Mouse (Mus musculus): ENCODE results near the gene Rnf17. TPM values are rescaled to one million over a fixed set of nuclear protein-coding genes. Genes with fewer than 3 reads are reported as not detected.

The Rnf17 gene
- polyA plus RNA-seq, 1 experiment from 2014 or later, result 4.8 TPM

DNA sequence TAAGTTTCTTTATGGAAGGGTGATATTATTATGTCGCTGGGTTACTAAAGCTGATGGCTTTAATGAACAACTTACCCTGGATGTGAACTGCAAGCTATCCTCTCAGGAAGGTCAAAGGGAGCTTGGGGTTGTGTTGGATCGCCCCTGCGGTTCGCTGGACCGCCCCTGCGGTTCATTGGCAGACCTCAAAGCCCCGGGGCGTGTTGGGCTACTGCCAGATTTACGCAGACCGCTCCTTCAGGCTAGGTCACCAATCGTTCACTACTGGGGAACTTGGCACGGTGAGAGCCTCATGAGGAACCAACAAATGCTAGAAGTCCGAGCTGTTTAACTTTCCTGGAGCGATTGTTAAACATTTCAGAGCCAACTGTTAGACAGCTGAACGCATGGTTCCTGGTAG lies 35.7 kb upstream of the Rnf17 start:
- Histone ChIP-seq H3K4me3 (ENCODE audit: low read depth, low read length) (no peak overlapping the region), H3K9ac (ENCODE audit: low read depth, low read length) (no peak overlapping the region)

DNA sequence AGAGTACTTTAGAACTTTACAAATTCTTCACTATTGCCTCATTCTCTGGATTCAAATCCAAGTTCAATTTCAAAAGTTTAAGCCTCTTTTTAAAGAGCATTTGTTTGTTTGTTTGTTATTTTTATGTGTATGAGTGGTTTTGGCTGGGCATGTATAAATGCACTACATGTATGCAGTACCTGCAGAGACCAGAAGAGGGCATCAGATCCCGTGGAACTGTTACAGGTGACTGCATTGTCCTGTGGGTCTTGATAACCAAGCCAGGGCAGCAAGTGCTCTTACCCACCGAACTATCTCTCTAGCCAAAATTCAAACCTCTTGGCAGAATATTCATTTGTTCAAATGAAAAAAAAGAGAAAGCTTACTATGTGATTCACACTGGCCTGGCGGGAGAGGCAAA lies 33.5 kb upstream of the Rnf17 start:
- H3K27ac ChIP-seq (ENCODE audit: low read depth, low read length), result no peak overlapping the region
- no peak overlapping the region for H3K9ac ChIP-seq (ENCODE audit: low read depth, low read length)
- WGBS (ENCODE audit: insufficient replicate concordance), result 51% methylated on average over 3 of the region's 3 CpGs
- no peak overlapping the region for H3K4me3 ChIP-seq (ENCODE audit: low read depth, low read length)
- H3K36me3 ChIP-seq (ENCODE audit: control insufficient read depth, insufficient read depth, low read length), result no peaks in the 10 kb centered on the region
- no peak for ATAC-seq (replicated peaks; ENCODE audit: insufficient number of reproducible peaks, low FRiP score, low TSS enrichment)
- peaks cover 43% of the 10 kb centered on the region for H3K27me3 ChIP-seq (ENCODE audit: control insufficient read depth, insufficient read depth, low read length)
- H3K4me1 ChIP-seq (ENCODE audit: control insufficient read depth, insufficient read depth, low read length), result no peaks in the 10 kb centered on the region; the same call in 1 of the 2 replicates
- H3K4me2 ChIP-seq, result no peak overlapping the region
- H3K9me3 ChIP-seq (replicated peaks; ENCODE audit: control insufficient read depth, low read length), result no peaks in the 10 kb centered on the region

More for the DNA sequence above, 35.7 kb upstream of the Rnf17 start:
- no peaks in the 10 kb centered on the region; the same call in 1 of the 2 replicates for H3K4me1 ChIP-seq (ENCODE audit: control insufficient read depth, insufficient read depth, low read length)
- H3K27me3 ChIP-seq (ENCODE audit: control insufficient read depth, insufficient read depth, low read length), result peaks cover 61% of the 10 kb centered on the region
- ATAC-seq (replicated peaks; ENCODE audit: insufficient number of reproducible peaks, low FRiP score, low TSS enrichment), result no peak
- H3K27ac ChIP-seq (ENCODE audit: low read depth, low read length), result no peak overlapping the region
- WGBS (ENCODE audit: insufficient replicate concordance), result 29% methylated on average over 15 of the region's 15 CpGs
- no peaks in the 10 kb centered on the region for H3K36me3 ChIP-seq (ENCODE audit: control insufficient read depth, insufficient read depth, low read length)
- no peak overlapping the region for H3K4me2 ChIP-seq
- H3K9me3 ChIP-seq (replicated peaks; ENCODE audit: control insufficient read depth, low read length), result no peaks in the 10 kb centered on the region

DNA sequence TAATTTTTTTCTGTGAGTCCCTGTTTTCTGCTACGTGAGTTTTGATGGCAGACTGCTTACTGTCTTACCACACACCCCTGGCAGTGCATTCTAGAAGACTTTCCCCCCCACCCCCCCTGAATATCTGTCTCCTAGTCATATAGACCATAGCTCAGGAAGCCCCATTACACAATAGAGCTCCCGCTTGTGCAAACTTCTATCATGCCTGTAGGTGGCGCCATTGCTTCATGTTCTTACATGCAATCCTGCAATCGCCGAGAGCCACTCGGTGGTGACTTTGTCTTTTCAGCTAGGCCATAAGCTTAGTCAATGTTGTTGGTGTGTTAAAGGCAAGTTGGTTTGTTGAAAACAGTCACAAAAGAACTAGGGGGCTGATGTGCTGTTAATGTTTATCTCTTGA lies 26.6 kb upstream of the Rnf17 start:
- ATAC-seq (replicated peaks; ENCODE audit: insufficient number of reproducible peaks, low FRiP score, low TSS enrichment), result no peak
- H3K27me3 ChIP-seq (ENCODE audit: control insufficient read depth, insufficient read depth, low read length), result no peaks in the 10 kb centered on the region
- H3K4me1 ChIP-seq (ENCODE audit: control insufficient read depth, insufficient read depth, low read length), result no peaks in the 10 kb centered on the region
- H3K4me2 ChIP-seq, result no peak overlapping the region
- H3K36me3 ChIP-seq (ENCODE audit: control insufficient read depth, insufficient read depth, low read length), result no peaks in the 10 kb centered on the region
- no peak overlapping the region for H3K9ac ChIP-seq (ENCODE audit: low read depth, low read length)
- H3K4me3 ChIP-seq (ENCODE audit: low read depth, low read length), result no peak overlapping the region
- 3% methylated on average over 6 of the region's 6 CpGs for WGBS (ENCODE audit: insufficient replicate concordance)
- no peak overlapping the region for H3K27ac ChIP-seq (ENCODE audit: low read depth, low read length)
- H3K9me3 ChIP-seq (replicated peaks; ENCODE audit: control insufficient read depth, low read length), result no peaks in the 10 kb centered on the region

DNA sequence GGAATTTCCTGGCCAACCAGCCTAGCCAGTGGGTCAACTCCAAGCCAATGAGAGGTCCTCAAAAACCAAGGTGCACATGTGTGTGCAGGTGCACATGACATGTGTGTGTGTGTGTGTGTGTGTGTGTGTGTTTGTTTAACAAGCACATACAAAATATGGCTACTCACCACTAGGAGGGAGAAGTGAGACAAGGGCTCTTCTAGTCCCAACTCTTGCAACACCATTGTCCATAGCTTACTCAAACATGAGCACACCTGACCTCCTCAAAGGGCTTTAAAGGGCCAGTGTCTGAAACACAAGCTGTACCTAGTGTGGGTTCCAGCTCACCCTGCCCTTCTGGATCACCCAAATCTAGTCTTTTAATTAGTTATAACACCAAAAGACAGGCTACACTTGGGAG lies 24.6 kb upstream of the Rnf17 start:
- Histone ChIP-seq H3K27ac (ENCODE audit: low read depth, low read length) (no peak overlapping the region), H3K4me1 (ENCODE audit: control insufficient read depth, insufficient read depth, low read length) (no peaks in the 10 kb centered on the region), H3K4me3 (ENCODE audit: low read depth, low read length) (no peak overlapping the region), H3K9ac (ENCODE audit: low read depth, low read length) (no peak overlapping the region), H3K9me3 (replicated peaks; ENCODE audit: control insufficient read depth, low read length) (no peaks in the 10 kb centered on the region), H3K36me3 (ENCODE audit: control insufficient read depth, insufficient read depth, low read length) (no peaks in the 10 kb centered on the region), H3K27me3 (ENCODE audit: control insufficient read depth, insufficient read depth, low read length) (no peaks in the 10 kb centered on the region), H3K4me2 (no peak overlapping the region)
- no peak for ATAC-seq (replicated peaks; ENCODE audit: insufficient number of reproducible peaks, low FRiP score, low TSS enrichment)

DNA sequence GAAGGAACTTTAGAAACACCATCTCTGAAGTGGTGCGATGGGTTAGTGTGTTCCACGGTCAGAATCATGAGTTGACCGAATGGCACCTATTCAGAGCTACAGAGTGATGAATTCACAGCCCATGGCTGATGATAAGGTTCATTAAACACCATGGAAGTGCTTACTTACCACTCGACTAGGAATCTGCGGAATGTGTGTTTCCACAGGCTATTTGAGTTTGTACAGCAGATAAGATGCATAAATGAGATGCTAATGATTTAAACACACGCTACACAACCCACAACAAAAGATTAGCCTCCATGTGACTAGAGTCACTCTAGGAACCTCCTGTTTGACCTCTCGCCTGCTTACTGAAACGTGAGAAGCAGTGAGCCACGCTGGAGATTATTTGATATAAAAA lies 23.0 kb upstream of the Rnf17 start:
- WGBS (ENCODE audit: insufficient replicate concordance), result 56% methylated on average over 9 of the region's 9 CpGs
- H3K9me3 ChIP-seq (replicated peaks; ENCODE audit: control insufficient read depth, low read length), result no peaks in the 10 kb centered on the region
- no peak overlapping the region for H3K27ac ChIP-seq (ENCODE audit: low read depth, low read length)
- H3K27me3 ChIP-seq (ENCODE audit: control insufficient read depth, insufficient read depth, low read length), result no peaks in the 10 kb centered on the region
- ATAC-seq (replicated peaks; ENCODE audit: insufficient number of reproducible peaks, low FRiP score, low TSS enrichment), result no peak
- no peaks in the 10 kb centered on the region for H3K36me3 ChIP-seq (ENCODE audit: control insufficient read depth, insufficient read depth, low read length)
- no peaks in the 10 kb centered on the region for H3K4me1 ChIP-seq (ENCODE audit: control insufficient read depth, insufficient read depth, low read length)
- no peak overlapping the region for H3K9ac ChIP-seq (ENCODE audit: low read depth, low read length)
- no peak overlapping the region for H3K4me2 ChIP-seq
- no peak overlapping the region for H3K4me3 ChIP-seq (ENCODE audit: low read depth, low read length)

DNA sequence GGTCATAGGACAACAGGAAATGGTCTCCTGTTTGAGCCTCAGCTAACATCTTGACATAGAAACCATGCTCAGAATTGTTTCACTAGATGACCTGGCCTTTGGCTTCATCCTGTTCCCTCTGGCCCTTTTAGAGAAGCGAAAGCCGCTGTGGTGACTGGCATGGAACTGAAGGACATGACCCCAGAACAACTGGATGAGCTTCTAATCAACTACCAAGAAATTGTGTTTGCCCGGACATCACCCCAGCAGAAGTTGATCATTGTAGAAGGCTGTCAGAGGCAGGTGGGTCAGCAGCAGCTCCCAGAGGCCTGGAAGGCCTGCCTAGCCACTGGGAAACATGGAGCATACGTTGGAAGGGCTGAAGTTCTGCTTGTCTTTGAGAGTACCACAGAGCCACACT lies 20.0 kb upstream of the Rnf17 start:
- ATAC-seq (replicated peaks; ENCODE audit: insufficient number of reproducible peaks, low FRiP score, low TSS enrichment), result no peak
- no peaks in the 10 kb centered on the region for H3K27me3 ChIP-seq (ENCODE audit: control insufficient read depth, insufficient read depth, low read length)
- no peak overlapping the region for H3K27ac ChIP-seq (ENCODE audit: low read depth, low read length)
- 73% methylated on average over 4 of the region's 4 CpGs for WGBS (ENCODE audit: insufficient replicate concordance)
- H3K36me3 ChIP-seq (ENCODE audit: control insufficient read depth, insufficient read depth, low read length), result no peaks in the 10 kb centered on the region
- H3K9ac ChIP-seq (ENCODE audit: low read depth, low read length), result no peak overlapping the region
- H3K4me1 ChIP-seq (ENCODE audit: control insufficient read depth, insufficient read depth, low read length), result no peaks in the 10 kb centered on the region
- H3K9me3 ChIP-seq (replicated peaks; ENCODE audit: control insufficient read depth, low read length), result no peaks in the 10 kb centered on the region
- H3K4me3 ChIP-seq (ENCODE audit: low read depth, low read length), result no peak overlapping the region
- H3K4me2 ChIP-seq, result no peak overlapping the region

DNA sequence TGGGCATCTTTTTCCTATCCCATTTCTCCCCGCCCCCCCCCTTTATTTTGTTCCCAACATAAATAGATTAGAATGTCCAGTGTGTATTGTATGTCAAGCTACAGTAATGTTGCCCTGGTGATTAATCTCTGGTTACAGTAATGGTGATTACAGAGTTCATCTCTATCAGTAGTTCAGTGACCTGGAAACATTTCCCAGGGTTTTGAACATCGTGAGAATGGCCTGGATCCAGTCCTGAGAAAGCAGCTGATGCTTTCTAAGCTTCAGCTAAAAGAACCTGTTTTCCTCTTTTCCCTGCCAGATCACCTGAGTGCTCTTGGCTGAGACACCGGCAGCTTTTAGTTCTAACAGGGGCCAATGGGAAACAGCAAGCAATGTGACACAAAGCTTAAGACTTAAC lies 12.1 kb upstream of the Rnf17 start:
- 65% methylated on average over 3 of the region's 3 CpGs for WGBS (ENCODE audit: insufficient replicate concordance)
- H3K4me3 ChIP-seq (ENCODE audit: low read depth, low read length), result no peak overlapping the region
- no peak for ATAC-seq (replicated peaks; ENCODE audit: insufficient number of reproducible peaks, low FRiP score, low TSS enrichment)

DNA sequence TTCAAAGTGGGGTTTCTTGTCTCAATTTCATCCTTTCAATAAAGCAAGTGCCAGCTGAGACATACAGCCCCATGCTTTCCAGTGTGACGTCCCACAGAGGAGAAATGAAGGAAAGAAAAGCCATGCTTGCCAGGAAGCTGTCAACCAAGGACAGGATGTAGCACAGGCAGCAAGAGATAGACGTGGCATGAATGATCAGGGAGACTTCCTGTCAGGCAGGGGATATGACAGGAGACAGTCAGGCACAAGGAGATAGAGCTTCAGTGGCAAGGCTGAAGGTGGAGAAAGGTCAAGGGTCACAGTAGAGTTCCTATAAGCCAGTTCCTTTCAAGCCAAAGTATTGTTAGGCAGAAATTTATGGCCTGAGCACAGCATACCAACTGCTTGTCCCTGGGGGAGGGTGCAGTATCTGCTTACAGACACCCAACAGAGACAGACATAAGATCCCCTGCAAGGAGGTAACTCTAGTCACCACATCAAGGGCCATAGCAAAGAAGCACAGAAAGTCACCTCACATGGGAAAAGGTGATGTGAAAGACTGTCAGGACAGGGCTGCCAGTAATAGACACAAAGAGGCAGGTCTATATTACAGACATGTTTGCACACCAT lies 8.6 kb upstream of the Rnf17 start:
- Histone ChIP-seq H3K27me3 (ENCODE audit: control insufficient read depth, insufficient read depth, low read length) (no peaks in the 10 kb centered on the region), H3K9me3 (replicated peaks; ENCODE audit: control insufficient read depth, low read length) (no peaks in the 10 kb centered on the region), H3K36me3 (ENCODE audit: control insufficient read depth, insufficient read depth, low read length) (no peaks in the 10 kb centered on the region), H3K4me2 (no peak overlapping the region), H3K4me3 (ENCODE audit: low read depth, low read length) (no peak overlapping the region), H3K4me1 (ENCODE audit: control insufficient read depth, insufficient read depth, low read length) (peaks cover 7% of the 10 kb centered on the region; the same call in 1 of the 2 replicates), H3K27ac (ENCODE audit: low read depth, low read length) (peak overlapping the region; percentile 15; the same call in 1 of the 2 replicates), H3K9ac (ENCODE audit: low read depth, low read length) (no peak overlapping the region)
- WGBS (ENCODE audit: insufficient replicate concordance), result 15% methylated on average over 2 of the region's 2 CpGs
- ATAC-seq (replicated peaks; ENCODE audit: insufficient number of reproducible peaks, low FRiP score, low TSS enrichment), result no peak

More for the DNA sequence above, 12.1 kb upstream of the Rnf17 start:
- Histone ChIP-seq H3K27me3 (ENCODE audit: control insufficient read depth, insufficient read depth, low read length) (no peaks in the 10 kb centered on the region), H3K4me1 (ENCODE audit: control insufficient read depth, insufficient read depth, low read length) (peaks cover 7% of the 10 kb centered on the region; the same call in 1 of the 2 replicates), H3K4me2 (no peak overlapping the region), H3K27ac (ENCODE audit: low read depth, low read length) (no peak overlapping the region), H3K9me3 (replicated peaks; ENCODE audit: control insufficient read depth, low read length) (no peaks in the 10 kb centered on the region), H3K9ac (ENCODE audit: low read depth, low read length) (no peak overlapping the region), H3K36me3 (ENCODE audit: control insufficient read depth, insufficient read depth, low read length) (no peaks in the 10 kb centered on the region)

DNA sequence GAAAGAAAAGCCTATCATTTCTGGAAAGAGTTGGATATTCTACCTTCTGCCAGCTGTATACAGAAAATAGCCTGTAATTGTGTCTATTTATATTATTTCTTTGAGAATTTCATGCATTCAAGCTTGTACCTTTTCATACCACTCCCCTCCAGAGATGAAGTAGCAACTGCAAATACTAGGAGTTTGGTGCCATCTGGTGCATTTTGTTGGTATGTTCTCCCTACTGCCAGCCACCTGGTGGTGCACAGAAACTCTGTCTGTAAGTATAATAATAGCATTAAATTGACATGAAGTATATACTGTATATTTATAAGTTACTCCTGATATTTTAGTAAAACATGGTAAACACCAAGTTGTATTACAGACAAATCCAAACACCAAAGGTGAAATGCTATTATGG lies 4.4 kb upstream of the Rnf17 start:
- ATAC-seq (replicated peaks; ENCODE audit: insufficient number of reproducible peaks, low FRiP score, low TSS enrichment), result no peak
- Histone ChIP-seq H3K36me3 (ENCODE audit: control insufficient read depth, insufficient read depth, low read length) (no peaks in the 10 kb centered on the region), H3K4me1 (ENCODE audit: control insufficient read depth, insufficient read depth, low read length) (peaks cover 7% of the 10 kb centered on the region; the same call in 1 of the 2 replicates), H3K4me3 (ENCODE audit: low read depth, low read length) (no peak overlapping the region), H3K4me2 (no peak overlapping the region), H3K27me3 (ENCODE audit: control insufficient read depth, insufficient read depth, low read length) (no peaks in the 10 kb centered on the region), H3K9ac (ENCODE audit: low read depth, low read length) (no peak overlapping the region), H3K9me3 (replicated peaks; ENCODE audit: control insufficient read depth, low read length) (no peaks in the 10 kb centered on the region), H3K27ac (ENCODE audit: low read depth, low read length) (no peak overlapping the region)

Data from heart, embryonic 11.5 days (tissue).